Mouse (Mus musculus): ENCODE measurements around the gene Elmo3.

The Elmo3 gene

GRCm38 (mm10) chr8:105305211-105306145 lies at the start of gene Elmo3:
TSS of gene Elmo3 (plus strand) at chr8:105305601.
- Histone ChIP-seq H3K27me3 (ENCODE audit: insufficient read depth, low read length) (no peaks in the 10 kb centered on the region), H3K9me3 (ENCODE audit: low read length) (no peaks in the 10 kb centered on the region), H3K4me1 (replicated peaks; ENCODE audit: low read depth, low read length) (peaks cover 67% of the 10 kb centered on the region), H3K4me3 (replicated peaks; ENCODE audit: low read length) (peak within 1 kb of the TSS; percentile 71), H3K36me3 (ENCODE audit: insufficient read depth, low read length) (peaks cover 89% of the 10 kb centered on the region)
- TF ChIP-seq NANOG (IDR thresholded peaks at IDR 0.05; ENCODE audit: borderline replicate concordance, low read length) (no peak), POU5F1 (IDR thresholded peaks at IDR 0.05; ENCODE audit: borderline replicate concordance, low read length) (no peak), CTCF (conservative IDR thresholded peaks at IDR 0.05; ENCODE audit: low read length) (no peak)

GRCm38 (mm10) chr8:105257318-105258114 lies 47.9 kb upstream of the Elmo3 start:
- H3K4me1 ChIP-seq (replicated peaks; ENCODE audit: low read depth, low read length): peaks cover 77% of the 10 kb centered on the region
- no peak for TF ChIP-seq POU5F1 (IDR thresholded peaks at IDR 0.05; ENCODE audit: borderline replicate concordance, low read length)
- TF ChIP-seq NANOG (IDR thresholded peaks at IDR 0.05; ENCODE audit: borderline replicate concordance, low read length): no peak
- no peak for TF ChIP-seq CTCF (conservative IDR thresholded peaks at IDR 0.05; ENCODE audit: low read length)
- 0 out of 2 replicates have a peak, but pooled peaks cover 3% of the 10 kb centered on the region for H3K9me3 ChIP-seq (ENCODE audit: low read length)

GRCm38 (mm10) chr8:105258911-105259720 lies 46.3 kb upstream of the Elmo3 start:
- Histone ChIP-seq H3K27me3 (ENCODE audit: insufficient read depth, low read length) (peaks cover 86% of the 10 kb centered on the region), H3K4me1 (replicated peaks; ENCODE audit: low read depth, low read length) (peaks cover 76% of the 10 kb centered on the region), H3K4me3 (replicated peaks; ENCODE audit: low read length) (peak overlapping the region; percentile 78), H3K9me3 (ENCODE audit: low read length) (0 out of 2 replicates have a peak, but pooled peaks cover 3% of the 10 kb centered on the region), H3K36me3 (ENCODE audit: insufficient read depth, low read length) (no peaks in the 10 kb centered on the region)
- no peak for TF ChIP-seq NANOG (IDR thresholded peaks at IDR 0.05; ENCODE audit: borderline replicate concordance, low read length)
- no peak for TF ChIP-seq POU5F1 (IDR thresholded peaks at IDR 0.05; ENCODE audit: borderline replicate concordance, low read length)
- TF ChIP-seq CTCF (conservative IDR thresholded peaks at IDR 0.05; ENCODE audit: low read length): no peak

More at GRCm38 (mm10) chr8:105257318-105258114, 47.9 kb upstream of the Elmo3 start:
- H3K4me3 ChIP-seq (replicated peaks; ENCODE audit: low read length): no peak overlapping the region
- H3K27me3 ChIP-seq (ENCODE audit: insufficient read depth, low read length): peaks cover 71% of the 10 kb centered on the region
- peaks cover 10% of the 10 kb centered on the region for H3K36me3 ChIP-seq (ENCODE audit: insufficient read depth, low read length)

DNA sequence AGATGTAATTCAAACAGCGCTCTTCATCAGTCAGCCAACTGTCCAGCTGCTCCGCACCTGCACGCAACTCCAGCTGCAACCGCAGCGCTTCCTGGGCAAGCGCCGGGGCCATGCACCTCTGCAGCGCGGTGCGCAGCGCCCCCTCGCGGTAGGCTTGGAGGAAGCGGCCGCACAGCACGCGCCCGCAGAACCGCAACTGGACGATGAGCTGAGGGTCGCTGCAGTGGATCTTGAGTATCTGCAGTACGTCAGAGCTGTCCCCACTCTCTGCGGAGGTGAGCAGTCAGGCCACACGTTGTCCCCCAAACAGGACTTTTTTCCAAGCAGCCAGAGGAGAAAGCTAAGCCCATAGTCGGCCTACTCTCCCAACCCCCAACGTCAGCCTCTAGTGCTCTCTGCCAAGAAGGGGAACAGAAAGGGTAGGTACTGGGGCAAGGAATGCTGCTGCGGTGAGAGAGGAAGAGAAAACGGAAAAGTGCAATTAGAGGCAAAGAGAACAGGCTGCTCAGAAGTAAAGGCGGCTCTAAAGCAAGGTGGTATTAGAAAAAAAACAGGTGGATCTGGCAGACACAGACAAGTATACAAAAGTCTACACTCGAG lies 45.6 kb upstream of the Elmo3 start:
- TF ChIP-seq POU5F1 (IDR thresholded peaks at IDR 0.05; ENCODE audit: borderline replicate concordance, low read length) (no peak), CTCF (conservative IDR thresholded peaks at IDR 0.05; ENCODE audit: low read length) (peak; percentile 1; the same call in 1 of the 2 replicates)
- Histone ChIP-seq H3K9me3 (ENCODE audit: low read length) (0 out of 2 replicates have a peak, but pooled peaks cover 3% of the 10 kb centered on the region), H3K36me3 (ENCODE audit: insufficient read depth, low read length) (no peaks in the 10 kb centered on the region), H3K4me3 (replicated peaks; ENCODE audit: low read length) (peak overlapping the region; percentile 78), H3K4me1 (replicated peaks; ENCODE audit: low read depth, low read length) (peaks cover 77% of the 10 kb centered on the region), H3K27me3 (ENCODE audit: insufficient read depth, low read length) (peaks cover 90% of the 10 kb centered on the region)

DNA sequence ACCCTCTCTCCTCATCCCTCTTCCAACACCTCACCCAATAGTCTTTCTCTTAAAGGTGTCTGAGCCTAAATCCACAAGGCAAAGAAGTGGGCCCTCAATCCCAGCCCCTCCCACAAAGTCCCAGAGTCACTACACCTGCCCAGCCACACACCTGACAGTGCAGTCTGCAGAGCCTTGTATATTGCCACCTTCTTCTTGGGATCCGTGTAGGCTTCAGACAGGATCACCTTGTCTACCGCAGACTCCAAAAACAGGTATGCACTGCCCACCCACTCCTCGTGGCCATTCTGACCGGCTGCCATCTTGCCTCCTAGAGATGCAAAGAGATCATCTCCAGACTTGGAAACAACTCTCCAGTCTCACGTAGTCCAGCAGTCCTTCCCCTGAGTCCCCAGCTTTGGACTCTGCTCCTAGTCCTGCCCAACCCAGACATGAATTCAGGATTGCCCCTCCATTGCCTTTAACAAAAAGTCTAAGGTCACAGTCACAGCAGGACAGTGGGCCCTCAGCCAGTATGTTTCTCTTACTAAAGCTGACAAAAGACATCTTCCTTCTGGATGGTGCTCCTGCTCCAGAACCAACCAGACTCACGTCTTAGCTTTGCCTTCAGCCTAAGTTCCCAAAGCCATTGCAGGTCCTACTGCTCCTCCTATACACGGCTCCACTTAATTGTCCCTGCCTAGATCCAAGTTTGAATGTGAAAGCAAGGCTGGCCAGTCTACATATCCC lies 44.9 kb upstream of the Elmo3 start:
- Histone ChIP-seq H3K27me3 (ENCODE audit: insufficient read depth, low read length) (peaks cover 90% of the 10 kb centered on the region), H3K36me3 (ENCODE audit: insufficient read depth, low read length) (no peaks in the 10 kb centered on the region), H3K9me3 (ENCODE audit: low read length) (0 out of 2 replicates have a peak, but pooled peaks cover 3% of the 10 kb centered on the region), H3K4me3 (replicated peaks; ENCODE audit: low read length) (peak overlapping the region; percentile 78; the same call in 1 of the 2 replicates), H3K4me1 (replicated peaks; ENCODE audit: low read depth, low read length) (peaks cover 77% of the 10 kb centered on the region)
- no peak for TF ChIP-seq POU5F1 (IDR thresholded peaks at IDR 0.05; ENCODE audit: borderline replicate concordance, low read length)
- TF ChIP-seq CTCF (conservative IDR thresholded peaks at IDR 0.05; ENCODE audit: low read length): 0 out of 2 replicates have a peak, but pooled peaks have one; percentile 1

- Histone ChIP-seq H3K27me3 (ENCODE audit: insufficient read depth, low read length) (peaks cover 89% of the 10 kb centered on the region), H3K9me3 (ENCODE audit: low read length) (0 out of 2 replicates have a peak, but pooled peaks cover 3% of the 10 kb centered on the region), H3K4me1 (replicated peaks; ENCODE audit: low read depth, low read length) (peaks cover 75% of the 10 kb centered on the region), H3K4me3 (replicated peaks; ENCODE audit: low read length) (no peak overlapping the region), H3K36me3 (ENCODE audit: insufficient read depth, low read length) (no peaks in the 10 kb centered on the region)
- TF ChIP-seq CTCF (conservative IDR thresholded peaks at IDR 0.05; ENCODE audit: low read length) (no peak), NANOG (IDR thresholded peaks at IDR 0.05; ENCODE audit: borderline replicate concordance, low read length) (no peak), POU5F1 (IDR thresholded peaks at IDR 0.05; ENCODE audit: borderline replicate concordance, low read length) (no peak)
These were observed 43.9 kb upstream of the Elmo3 start for GRCm38 (mm10) chr8:105261326-105261980.

Data from E14TG2a.4 (cell line).